Mouse (Mus musculus) small intestine, adult 2 months (tissue): ENCODE measurements around the gene Ppp2r2d.

Source experiments
- CTCF ChIP-seq: fragments of 200-500 bp; IDR thresholded peaks from 2 replicates; pipeline ENCODE4 v1.5.1; 2012; ENCODE audit warnings: low read depth, mild to moderate bottlenecking, control low read depth, inconsistent platforms, low read length, moderate library complexity, mixed read lengths; ENCODE audit not compliant: insufficient replicate concordance, insufficient read length; ENCODE audit errors: extremely low read depth
- POLR2A ChIP-seq: fragments of 200-500 bp; IDR thresholded peaks from 2 replicates; pipeline ENCODE4 v1.6.1; 2012; ENCODE audit warnings: low read depth, mild to moderate bottlenecking, control low read depth, inconsistent platforms, low read length, moderate library complexity

- TF ChIP-seq CTCF, result no peak
- no peak for TF ChIP-seq POLR2A
These were observed 64.3 kb downstream of the Ppp2r2d start for GRCm38 (mm10) chr7:138910193-138910562.
